Mouse (Mus musculus) midbrain, embryonic 16.5 days (tissue): ENCODE measurements around the gene Itgb3. TPM values are rescaled to one million over a fixed set of nuclear protein-coding genes. Genes with fewer than 3 reads are reported as not detected.

Source experiments
- ATAC-seq: fragments of 200-750 bp; cut with Nextera tagmentation; 2 replicates; pipeline ENCODE4 v1.8.0; 2017; ENCODE audit warnings: moderate TSS enrichment
- H3K27ac ChIP-seq: fragments of 300-500 bp; sonication (generic); 2 replicates; pipeline ENCODE4 v1.5.1; 2014; ENCODE audit warnings: mild to moderate bottlenecking, low read length, mixed read lengths
- H3K27me3 ChIP-seq: fragments of 300-500 bp; sonication (generic); 2 replicates; pipeline ENCODE4 v1.6.1; 2014; ENCODE audit warnings: low read depth, low read length, mixed read lengths; ENCODE audit not compliant: control insufficient read depth, insufficient read depth
- H3K36me3 ChIP-seq: fragments of 300-500 bp; sonication (generic); 2 replicates; pipeline ENCODE4 v1.6.1; 2014; ENCODE audit warnings: mild to moderate bottlenecking, low read length, moderate library complexity, mixed read lengths; ENCODE audit not compliant: control insufficient read depth, insufficient read depth
- H3K4me1 ChIP-seq: fragments of 300-500 bp; sonication (generic); 2 replicates; pipeline ENCODE4 v1.6.1; 2014; ENCODE audit warnings: mild to moderate bottlenecking, low read length, mixed read lengths; ENCODE audit not compliant: control insufficient read depth, insufficient read depth
- H3K4me2 ChIP-seq: fragments of 300-500 bp; sonication (generic); 2 replicates; pipeline ENCODE4 v1.6.1; 2014; ENCODE audit warnings: mild to moderate bottlenecking, low read length, mixed read lengths
- H3K4me3 ChIP-seq: fragments of 300-500 bp; sonication (generic); 2 replicates; pipeline ENCODE4 v1.5.1; 2014; ENCODE audit warnings: low read depth, mild to moderate bottlenecking, low read length, moderate library complexity, mixed read lengths
- H3K9ac ChIP-seq: fragments of 300-500 bp; sonication (generic); 2 replicates; pipeline ENCODE4 v1.6.1; 2014; ENCODE audit warnings: low read depth, low read length, mixed read lengths
- H3K9me3 ChIP-seq: fragments of 300-500 bp; sonication (generic); replicated peaks from 2 replicates; pipeline ENCODE4 v1.6.1; 2014; ENCODE audit warnings: mild to moderate bottlenecking, low read length, mixed read lengths; ENCODE audit not compliant: control insufficient read depth, poor library complexity, severe bottlenecking
- WGBS: fragments of 180-500 bp; shearing (Covaris S2); extraction: QIAGEN DNeasy Blood & Tissue Kit; methylation state at CpG from one replicate; pipeline ENCODE4 v1.1.7; 2014; 5-methylcytosine and 5-hydroxymethylcytosine counted together
- polyA plus RNA-seq: library from polyadenylated mRNA; unstranded; fragments of >200 nt; fragmentation: Nextera tagmentation; extraction: Ambion mirVana; gene quantifications from 2 replicates; pipeline ENCODE4 v1.2.1, GENCODE M21; 2015

The Itgb3 gene
- polyA plus RNA-seq, 1 experiment from 2014 or later, result 0.99 TPM

DNA sequence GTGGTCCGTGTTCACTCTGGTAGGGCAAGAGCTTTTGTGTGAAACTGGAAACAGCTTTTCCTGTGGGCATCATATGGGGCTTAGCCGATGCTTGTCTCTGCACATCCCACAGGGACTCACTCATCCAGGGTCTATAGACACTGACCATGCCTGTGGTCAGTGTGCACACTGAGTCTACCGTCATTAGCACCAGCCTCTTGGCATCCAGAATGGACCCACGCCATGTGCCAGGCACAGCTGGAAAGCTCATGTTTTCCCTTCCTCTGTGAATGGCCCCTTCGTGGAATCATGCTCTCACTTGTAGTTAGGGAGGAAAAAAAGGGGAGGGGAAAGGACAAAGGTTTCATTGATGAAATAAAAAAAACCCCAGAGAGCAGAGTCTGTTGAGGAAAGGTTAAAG, 30.2 kb downstream of the Itgb3 start:
- H3K4me3 ChIP-seq, result no peak overlapping the region
- no peaks in the 10 kb centered on the region for H3K4me1 ChIP-seq
- no peaks in the 10 kb centered on the region for H3K36me3 ChIP-seq
- no peak for ATAC-seq
- no peak overlapping the region for H3K9ac ChIP-seq
- no peaks in the 10 kb centered on the region for H3K27me3 ChIP-seq
- no peak overlapping the region for H3K27ac ChIP-seq
- no peaks in the 10 kb centered on the region for H3K9me3 ChIP-seq
- H3K4me2 ChIP-seq, result no peak overlapping the region
- 65% methylated on average over 5 of the region's 5 CpGs for WGBS

DNA sequence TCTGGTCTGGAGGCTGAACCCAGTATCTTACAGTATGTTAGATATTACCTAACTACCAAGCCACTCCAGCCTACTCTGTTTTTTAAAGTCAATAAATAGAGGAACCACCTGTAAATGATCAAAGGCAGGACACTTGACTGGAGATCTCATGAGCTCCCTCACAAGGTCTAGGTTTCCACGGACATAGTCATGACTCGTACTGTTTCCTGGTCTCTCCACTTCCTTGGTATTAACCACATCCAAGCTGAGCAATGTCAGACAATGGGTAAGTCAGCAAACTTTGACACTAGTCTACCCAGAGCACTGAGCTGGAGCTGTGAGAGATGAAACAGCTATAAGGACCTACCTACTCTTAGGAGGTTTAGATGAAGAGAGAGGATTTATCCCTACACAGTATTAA, 31.1 kb downstream of the Itgb3 start:
- Histone ChIP-seq H3K9me3 (no peaks in the 10 kb centered on the region), H3K4me3 (no peak overlapping the region), H3K4me1 (no peaks in the 10 kb centered on the region), H3K27ac (no peak overlapping the region), H3K27me3 (no peaks in the 10 kb centered on the region), H3K4me2 (no peak overlapping the region), H3K9ac (no peak overlapping the region), H3K36me3 (no peaks in the 10 kb centered on the region)
- no peak for ATAC-seq
- 96% methylated on average over 2 of the region's 2 CpGs for WGBS

GRCm38 (mm10) chr11:104639634-104640033, 31.8 kb downstream of the Itgb3 start:
- Histone ChIP-seq H3K9ac (no peak overlapping the region), H3K27ac (no peak overlapping the region), H3K9me3 (no peaks in the 10 kb centered on the region), H3K4me1 (no peaks in the 10 kb centered on the region), H3K36me3 (no peaks in the 10 kb centered on the region), H3K4me3 (no peak overlapping the region), H3K4me2 (no peak overlapping the region), H3K27me3 (no peaks in the 10 kb centered on the region)
- WGBS, result 87% methylated on average over 9 of the region's 9 CpGs
- ATAC-seq, result no peak

GRCm38 (mm10) chr11:104640894-104641293, 33.1 kb downstream of the Itgb3 start:
- H3K9ac ChIP-seq, result no peak overlapping the region
- no peak overlapping the region for H3K4me3 ChIP-seq
- no peak overlapping the region for H3K4me2 ChIP-seq
- H3K9me3 ChIP-seq, result no peaks in the 10 kb centered on the region
- no peaks in the 10 kb centered on the region for H3K36me3 ChIP-seq
- no peak for ATAC-seq
- 82% methylated on average over 10 of the region's 10 CpGs for WGBS
- no peaks in the 10 kb centered on the region for H3K4me1 ChIP-seq
- no peaks in the 10 kb centered on the region for H3K27me3 ChIP-seq
- H3K27ac ChIP-seq, result no peak overlapping the region

GRCm38 (mm10) chr11:104643236-104643635, 35.4 kb downstream of the Itgb3 start:
- Histone ChIP-seq H3K9ac (no peak overlapping the region), H3K4me1 (no peaks in the 10 kb centered on the region), H3K27me3 (no peaks in the 10 kb centered on the region), H3K4me2 (no peak overlapping the region), H3K4me3 (no peak overlapping the region), H3K27ac (no peak overlapping the region), H3K36me3 (no peaks in the 10 kb centered on the region), H3K9me3 (no peaks in the 10 kb centered on the region)
- no peak for ATAC-seq
- 83% methylated on average over 4 of the region's 4 CpGs for WGBS

DNA sequence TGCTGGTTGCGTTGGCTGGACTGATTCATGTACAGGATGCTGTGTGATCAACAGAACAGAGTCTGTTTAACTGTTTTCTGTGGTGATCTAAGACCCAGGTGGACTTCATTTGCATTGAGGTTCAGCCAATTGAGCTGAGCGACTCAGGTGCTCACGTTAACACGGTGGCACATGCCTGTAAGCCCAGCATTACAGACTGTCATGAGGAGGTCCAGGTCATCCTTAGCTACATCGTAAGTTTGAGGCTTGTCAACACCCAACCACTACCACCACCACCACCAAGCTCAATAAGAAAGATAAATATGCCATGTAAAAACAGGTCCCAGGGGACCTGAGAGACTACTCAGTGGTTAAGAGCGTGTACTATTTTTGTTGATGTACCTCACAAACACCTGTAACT, 37.6 kb downstream of the Itgb3 start:
- no peaks in the 10 kb centered on the region for H3K9me3 ChIP-seq
- WGBS, result 96% methylated on average over 6 of the region's 6 CpGs
- no peak overlapping the region for H3K9ac ChIP-seq
- H3K36me3 ChIP-seq, result no peaks in the 10 kb centered on the region
- no peaks in the 10 kb centered on the region for H3K4me1 ChIP-seq
- no peak overlapping the region for H3K4me3 ChIP-seq
- H3K4me2 ChIP-seq, result no peak overlapping the region
- ATAC-seq, result no peak
- H3K27ac ChIP-seq, result no peak overlapping the region
- H3K27me3 ChIP-seq, result no peaks in the 10 kb centered on the region

DNA sequence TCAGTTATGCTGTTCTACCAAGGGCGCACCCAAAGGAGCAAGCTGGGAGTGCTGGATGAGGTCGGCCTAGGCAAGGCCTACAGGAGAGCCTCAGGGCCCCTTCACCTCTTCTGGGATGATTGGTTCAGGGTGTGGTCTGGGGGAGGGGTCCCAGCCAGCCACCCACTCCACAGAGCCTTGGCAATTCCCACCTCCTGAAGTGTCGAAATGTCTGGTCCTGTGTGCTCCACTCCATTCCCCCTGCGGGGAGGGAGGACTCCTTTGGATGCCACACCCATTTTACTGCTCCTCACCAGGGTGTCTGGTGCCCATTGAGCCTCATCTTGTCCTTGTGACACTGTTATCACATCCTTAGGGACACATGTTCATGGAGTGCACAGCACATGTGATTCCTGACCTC, 38.4 kb downstream of the Itgb3 start:
- no peak overlapping the region for H3K4me2 ChIP-seq
- H3K9ac ChIP-seq, result no peak overlapping the region
- H3K27ac ChIP-seq, result no peak overlapping the region
- H3K36me3 ChIP-seq, result no peaks in the 10 kb centered on the region
- no peaks in the 10 kb centered on the region for H3K27me3 ChIP-seq
- no peaks in the 10 kb centered on the region for H3K4me1 ChIP-seq
- 83% methylated on average over 4 of the region's 4 CpGs for WGBS
- H3K9me3 ChIP-seq, result no peaks in the 10 kb centered on the region
- no peak for ATAC-seq
- H3K4me3 ChIP-seq, result no peak overlapping the region

- no peak for ATAC-seq
- 83% methylated on average over 5 of the region's 5 CpGs for WGBS
- Histone ChIP-seq H3K9me3 (no peaks in the 10 kb centered on the region), H3K4me1 (no peaks in the 10 kb centered on the region), H3K4me3 (no peak overlapping the region), H3K27me3 (no peaks in the 10 kb centered on the region), H3K9ac (no peak overlapping the region), H3K4me2 (no peak overlapping the region), H3K27ac (no peak overlapping the region), H3K36me3 (no peaks in the 10 kb centered on the region)
Measured at GRCm38 (mm10) chr11:104646611-104647010, 38.8 kb downstream of the Itgb3 start.

- Histone ChIP-seq H3K4me1 (no peaks in the 10 kb centered on the region), H3K27me3 (no peaks in the 10 kb centered on the region), H3K27ac (no peak overlapping the region), H3K9ac (no peak overlapping the region), H3K36me3 (no peaks in the 10 kb centered on the region), H3K9me3 (no peaks in the 10 kb centered on the region), H3K4me2 (no peak overlapping the region), H3K4me3 (no peak overlapping the region)
- WGBS, result 57% methylated on average over 8 of the region's 8 CpGs
- ATAC-seq, result no peak
Measured at GRCm38 (mm10) chr11:104647188-104647867, 39.5 kb downstream of the Itgb3 start.
